Mouse (Mus musculus) kidney, adult 2 months (tissue): ENCODE data around the gene Aldh18a1.

ENCODE experiments used
- CTCF ChIP-seq: fragments of 200-500 bp; conservative IDR thresholded peaks from 2 replicates; pipeline ENCODE4 v1.5.1; 2011; ENCODE audit warnings: low read depth, mild to moderate bottlenecking, control low read depth, low read length, moderate library complexity, mixed read lengths; ENCODE audit not compliant: insufficient read depth, insufficient read length
- POLR2A ChIP-seq: fragments of 200-500 bp; IDR thresholded peaks from one replicate; pipeline ENCODE4 v1.6.1; 2011; ENCODE audit warnings: low read depth, low read length, control low read depth

GRCm38 (mm10) chr19:40595831-40596230 lies 7.6 kb upstream of the Aldh18a1 start:
- TF ChIP-seq POLR2A, result no peak
- TF ChIP-seq CTCF, result no peak
